Mouse (Mus musculus): Measurements from ENCODE around the gene E2f4.

- TF ChIP-seq GATA1 (IDR thresholded peaks at IDR 0.05; ENCODE audit: borderline replicate concordance, low read length) = no peak
- no peak for TF ChIP-seq FLI1 (IDR thresholded peaks at IDR 0.05; ENCODE audit: low read length)
These were observed 14.4 kb upstream of the E2f4 start for GRCm38 (mm10) chr8:105283074-105283473.

Measured in megakaryocyte, embryonic 14.5 days (primary cell).